Mouse (Mus musculus) cerebral cortex, adult 2 months (tissue): Measurements from ENCODE around the gene Gm45837.

ENCODE experiments used
- WGBS: fragments of 180-500 bp; shearing (Covaris S2); methylation state at CpG from one replicate; pipeline ENCODE4 v1.1.7; 2018; 5-methylcytosine and 5-hydroxymethylcytosine counted together

Gm45837 gene

GRCm38 (mm10) chr7:101410267-101410936, at the start of gene Gm45837:
Gene Gm45837 (plus strand): TSS chr7:101410886.
- 65% methylated on average over 11 of the region's 11 CpGs for WGBS

- 81% methylated on average over 4 of the region's 4 CpGs for WGBS
Observed at GRCm38 (mm10) chr7:101361021-101361420, 49.7 kb upstream of the Gm45837 start.

- WGBS = 69% methylated on average over 4 of the region's 4 CpGs
Observed at GRCm38 (mm10) chr7:101361767-101362166, 48.9 kb upstream of the Gm45837 start.

- 76% methylated on average over 5 of the region's 5 CpGs for WGBS
Observed at GRCm38 (mm10) chr7:101362791-101363191, 47.9 kb upstream of the Gm45837 start.

GRCm38 (mm10) chr7:101363914-101364313, 46.8 kb upstream of the Gm45837 start:
- WGBS = 91% methylated on average over 5 of the region's 5 CpGs

- 64% methylated on average over 11 of the region's 11 CpGs for WGBS
Observed at GRCm38 (mm10) chr7:101367901-101368852, 42.5 kb upstream of the Gm45837 start.

GRCm38 (mm10) chr7:101369666-101370065, 41.0 kb upstream of the Gm45837 start:
- WGBS = 89% methylated on average over 7 of the region's 7 CpGs

- WGBS = 89% methylated on average over 26 of the region's 26 CpGs
Observed at GRCm38 (mm10) chr7:101373082-101373481, 37.6 kb upstream of the Gm45837 start.

GRCm38 (mm10) chr7:101376701-101377340, 33.9 kb upstream of the Gm45837 start:
- WGBS = 70% methylated on average over 10 of the region's 10 CpGs

- WGBS = 54% methylated on average over 7 of the region's 7 CpGs
Observed at GRCm38 (mm10) chr7:101377741-101378262, 32.9 kb upstream of the Gm45837 start.

GRCm38 (mm10) chr7:101378285-101378684, 32.4 kb upstream of the Gm45837 start:
- WGBS = 78% methylated on average over 3 of the region's 3 CpGs

GRCm38 (mm10) chr7:101378796-101379465, 31.8 kb upstream of the Gm45837 start:
- 60% methylated on average over 5 of the region's 5 CpGs for WGBS

- 81% methylated on average over 2 of the region's 2 CpGs for WGBS
Observed at GRCm38 (mm10) chr7:101379732-101380131, 31.0 kb upstream of the Gm45837 start.

- 85% methylated on average over 6 of the region's 6 CpGs for WGBS
Observed at GRCm38 (mm10) chr7:101381512-101381911, 29.2 kb upstream of the Gm45837 start.

- 66% methylated on average over 8 of the region's 8 CpGs for WGBS
Observed at GRCm38 (mm10) chr7:101382378-101382777, 28.3 kb upstream of the Gm45837 start.

- WGBS = 68% methylated on average over 3 of the region's 3 CpGs
Observed at GRCm38 (mm10) chr7:101383756-101384155, 26.9 kb upstream of the Gm45837 start.

GRCm38 (mm10) chr7:101384931-101385330, 25.8 kb upstream of the Gm45837 start:
- WGBS = 73% methylated on average over 10 of the region's 10 CpGs

- WGBS = 67% methylated on average over 6 of the region's 6 CpGs
Observed at GRCm38 (mm10) chr7:101385331-101385733, 25.4 kb upstream of the Gm45837 start.

GRCm38 (mm10) chr7:101385866-101386452, 24.7 kb upstream of the Gm45837 start:
- WGBS = 69% methylated on average over 10 of the region's 10 CpGs

- WGBS = 90% methylated on average over 6 of the region's 6 CpGs
Observed at GRCm38 (mm10) chr7:101389256-101389655, 21.4 kb upstream of the Gm45837 start.

GRCm38 (mm10) chr7:101391909-101392479, 18.7 kb upstream of the Gm45837 start:
- WGBS = 65% methylated on average over 4 of the region's 4 CpGs
